Mouse (Mus musculus) thymus, adult 2 months (tissue): ENCODE results near the gene Kantr.
"Not testable (repeated sequence)": the region's sequence is repeated elsewhere in the genome, so short reads cannot be mapped to it uniquely, and the experiment has no call there.

Experiments used
- CTCF ChIP-seq: fragments of 200-500 bp; IDR thresholded peaks from 2 replicates; pipeline ENCODE4 v1.5.1; 2012; ENCODE audit warnings: mild to moderate bottlenecking, control low read depth, low read length, moderate library complexity, borderline replicate concordance; ENCODE audit not compliant: control insufficient read depth, poor library complexity, insufficient read depth; ENCODE audit errors: extremely low read depth
- POLR2A ChIP-seq: fragments of 200-500 bp; IDR thresholded peaks from 2 replicates; pipeline ENCODE4 v1.6.1; 2012; ENCODE audit warnings: mild to moderate bottlenecking, low read length, control low read depth, moderate library complexity; ENCODE audit not compliant: control insufficient read depth, poor library complexity, insufficient read depth; ENCODE audit errors: extremely low read depth

GRCm38 (mm10) chrX:152287026-152287425 is 40.3 kb downstream of the Kantr start:
- not testable (repeated sequence) for TF ChIP-seq CTCF, POLR2A
